Comparison of ENCODE assay signal across 19 mouse cellular contexts in the genomic region with DNA sequence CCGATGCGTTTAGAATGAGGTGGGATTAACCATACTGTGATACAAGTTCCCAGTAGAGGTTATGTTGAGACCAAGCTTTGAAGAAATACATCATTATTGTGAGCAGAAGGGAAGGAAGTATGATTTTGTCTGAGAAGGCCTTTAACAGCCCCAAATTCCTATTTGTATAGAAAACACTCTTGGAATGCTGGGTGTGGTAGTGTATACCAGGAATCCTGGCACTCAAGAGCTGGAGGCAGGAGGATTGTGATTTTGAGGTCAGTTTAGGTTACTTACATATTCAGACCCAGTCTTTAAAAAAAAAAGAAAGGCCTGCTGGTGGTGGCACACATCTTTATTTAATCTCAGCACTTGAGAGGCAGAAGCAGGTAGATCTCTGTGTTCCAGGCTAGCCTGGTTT. TPM values are rescaled to one million over a fixed set of nuclear protein-coding genes. Genes with fewer than 3 reads are reported as not detected.
"Had no signal": no experiment of that assay in that cellular context is flagged by ENCODE, and none has a peak within 500 bp of the region (broad histone marks: within the 10 kb centered on the region; RNA-seq: fewer than 3 reads in every experiment).

No protein-coding gene starts in this region.

- DNase-seq: kidney, adult 11 months; kidney, adult 9 months; kidney, postnatal 36 days; right cerebral cortex, postnatal 14 days; thymus, postnatal 36 days had no signal

- H3K4me2 ChIP-seq: liver, embryonic 11.5 days; liver, embryonic 15.5 days; lung, embryonic 15.5 days; midbrain, embryonic 11.5 days; midbrain, embryonic 15.5 days had no signal

- H3K36me3 ChIP-seq: limb, embryonic 10.5 days; liver, embryonic 15.5 days; lung, embryonic 15.5 days; midbrain, embryonic 15.5 days had no signal

- H3K4me3 ChIP-seq: layer of hippocampus, adult 2 months; left cerebral cortex, adult 2 months; limb, embryonic 10.5 days; liver, embryonic 15.5 days; lung, embryonic 15.5 days; megakaryocyte, embryonic 14.5 days; midbrain, embryonic 15.5 days had no signal

- H3K27me3 ChIP-seq: lung, embryonic 15.5 days had no signal

RNA-seq across cellular contexts. Expression of a gene that starts 47.7 kb away (rescaled TPM):
- total RNA-seq: layer of hippocampus, adult 2 months; layer of hippocampus, postnatal 14 days; left cerebral cortex, postnatal 14 days had no signal
- polyA plus RNA-seq: limb, embryonic 10.5 days; lung, embryonic 15.5 days; macrophage; midbrain, embryonic 11.5 days; midbrain, embryonic 15.5 days; neural tube, embryonic 14.5 days; small intestine, adult 2 months had no signal
